Mouse (Mus musculus) stomach, postnatal 0 days (tissue): ENCODE results near the gene Tprkb.
"Not testable (repeated sequence)": the region's sequence is repeated elsewhere in the genome, so short reads cannot be mapped to it uniquely, and the experiment has no call there.

Experiments
- CTCF ChIP-seq: IDR thresholded peaks from 2 replicates; pipeline ENCODE4 v1.5.1; 2016; ENCODE audit warnings: antibody characterized with exemption, low read depth, mild to moderate bottlenecking, moderate library complexity
- EP300 ChIP-seq: optimal IDR thresholded peaks from 2 replicates; pipeline ENCODE3; 2016; ENCODE audit warnings: antibody characterized with exemption

GRCm38 (mm10) chr6:85869006-85869405 is 42.7 kb upstream of the Tprkb start, which contains the start of gene Nat8f2:
- not testable (repeated sequence) for TF ChIP-seq CTCF, EP300
